Mouse (Mus musculus) ES-Bruce4 (cell line): ENCODE measurements around the gene Prr12.

Experiments used
- CTCF ChIP-seq: IDR thresholded peaks from one replicate; pipeline ENCODE4 v1.8.1; 2011; ENCODE audit warnings: low read depth, low read length
- POLR2A ChIP-seq: IDR thresholded peaks from one replicate; pipeline ENCODE4 v1.8.1; 2011; ENCODE audit warnings: low read length; ENCODE audit not compliant: insufficient read depth

DNA sequence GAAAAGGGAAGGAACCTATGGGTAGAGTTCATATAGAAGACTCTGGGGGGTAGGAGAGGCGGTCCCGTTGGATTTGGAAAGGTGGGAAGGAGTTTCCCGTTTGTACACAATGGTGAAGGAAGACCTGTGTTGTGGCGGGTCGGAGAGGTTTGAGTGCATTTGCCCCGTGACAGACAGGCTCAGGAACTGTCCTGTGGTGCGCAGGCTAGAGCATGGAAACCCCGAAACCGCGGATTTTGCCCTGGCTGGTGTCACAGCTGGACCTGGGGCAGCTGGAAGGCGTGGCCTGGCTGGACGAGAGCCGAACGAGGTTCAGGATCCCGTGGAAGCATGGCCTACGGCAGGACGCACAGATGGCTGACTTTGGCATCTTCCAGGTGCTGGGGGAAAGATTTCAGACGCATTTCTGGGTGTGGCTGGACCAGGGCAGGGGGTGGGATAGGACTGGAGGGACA lies 54.2 kb downstream of the Prr12 start, which contains the start of gene Bcl2l12:
- TF ChIP-seq CTCF = no peak
- TF ChIP-seq POLR2A = no peak
